Mouse (Mus musculus) midbrain, embryonic 16.5 days (tissue): Measurements from ENCODE around the gene Tmem131. TPM values are rescaled to one million over a fixed set of nuclear protein-coding genes. Genes with fewer than 3 reads are reported as not detected.

Experiments used
- ATAC-seq: fragments of 200-750 bp; cut with Nextera tagmentation; 2 replicates; pipeline ENCODE4 v1.8.0; 2017; ENCODE audit warnings: moderate TSS enrichment
- H3K27ac ChIP-seq: fragments of 300-500 bp; sonication (generic); 2 replicates; pipeline ENCODE4 v1.5.1; 2014; ENCODE audit warnings: mild to moderate bottlenecking, low read length, mixed read lengths
- H3K27me3 ChIP-seq: fragments of 300-500 bp; sonication (generic); 2 replicates; pipeline ENCODE4 v1.6.1; 2014; ENCODE audit warnings: low read depth, low read length, mixed read lengths; ENCODE audit not compliant: control insufficient read depth, insufficient read depth
- H3K36me3 ChIP-seq: fragments of 300-500 bp; sonication (generic); 2 replicates; pipeline ENCODE4 v1.6.1; 2014; ENCODE audit warnings: mild to moderate bottlenecking, low read length, moderate library complexity, mixed read lengths; ENCODE audit not compliant: control insufficient read depth, insufficient read depth
- H3K4me1 ChIP-seq: fragments of 300-500 bp; sonication (generic); 2 replicates; pipeline ENCODE4 v1.6.1; 2014; ENCODE audit warnings: mild to moderate bottlenecking, low read length, mixed read lengths; ENCODE audit not compliant: control insufficient read depth, insufficient read depth
- H3K4me2 ChIP-seq: fragments of 300-500 bp; sonication (generic); 2 replicates; pipeline ENCODE4 v1.6.1; 2014; ENCODE audit warnings: mild to moderate bottlenecking, low read length, mixed read lengths
- H3K4me3 ChIP-seq: fragments of 300-500 bp; sonication (generic); 2 replicates; pipeline ENCODE4 v1.5.1; 2014; ENCODE audit warnings: low read depth, mild to moderate bottlenecking, low read length, moderate library complexity, mixed read lengths
- H3K9ac ChIP-seq: fragments of 300-500 bp; sonication (generic); 2 replicates; pipeline ENCODE4 v1.6.1; 2014; ENCODE audit warnings: low read depth, low read length, mixed read lengths
- H3K9me3 ChIP-seq: fragments of 300-500 bp; sonication (generic); replicated peaks from 2 replicates; pipeline ENCODE4 v1.6.1; 2014; ENCODE audit warnings: mild to moderate bottlenecking, low read length, mixed read lengths; ENCODE audit not compliant: control insufficient read depth, poor library complexity, severe bottlenecking
- WGBS: fragments of 180-500 bp; shearing (Covaris S2); extraction: QIAGEN DNeasy Blood & Tissue Kit; methylation state at CpG from one replicate; pipeline ENCODE4 v1.1.7; 2014; 5-methylcytosine and 5-hydroxymethylcytosine counted together
- polyA plus RNA-seq: library from polyadenylated mRNA; unstranded; fragments of >200 nt; fragmentation: Nextera tagmentation; extraction: Ambion mirVana; gene quantifications from 2 replicates; pipeline ENCODE4 v1.2.1, GENCODE M21; 2015

Gene Tmem131
- polyA plus RNA-seq, 1 experiment from 2014 or later = 14.0 TPM

GRCm38 (mm10) chr1:36785238-36785641, 158.2 kb downstream of the Tmem131 start:
- peak; percentile 83 for ATAC-seq
- H3K4me1 ChIP-seq = 0 out of 2 replicates have a peak, but pooled peaks cover 4% of the 10 kb centered on the region
- WGBS = 1% methylated on average over 16 of the region's 16 CpGs

GRCm38 (mm10) chr1:36784365-36785134, 158.9 kb downstream of the Tmem131 start:
- Histone ChIP-seq H3K27me3 (no peaks in the 10 kb centered on the region), H3K36me3 (no peaks in the 10 kb centered on the region), H3K4me3 (peak overlapping the region; percentile 45), H3K9me3 (no peaks in the 10 kb centered on the region), H3K27ac (peak overlapping the region; percentile 83), H3K9ac (peak overlapping the region; percentile 74), H3K4me2 (peak overlapping the region; percentile 83), H3K4me1 (0 out of 2 replicates have a peak, but pooled peaks cover 4% of the 10 kb centered on the region)
- ATAC-seq = peak; percentile 90
- 3% methylated on average over 20 of the region's 20 CpGs for WGBS

More at GRCm38 (mm10) chr1:36785238-36785641, 158.2 kb downstream of the Tmem131 start:
- Histone ChIP-seq H3K9me3 (no peaks in the 10 kb centered on the region), H3K4me2 (peak overlapping the region; percentile 83), H3K27ac (peak overlapping the region; percentile 83), H3K9ac (peak overlapping the region; percentile 74), H3K27me3 (no peaks in the 10 kb centered on the region), H3K36me3 (no peaks in the 10 kb centered on the region), H3K4me3 (peak overlapping the region; percentile 45)

DNA sequence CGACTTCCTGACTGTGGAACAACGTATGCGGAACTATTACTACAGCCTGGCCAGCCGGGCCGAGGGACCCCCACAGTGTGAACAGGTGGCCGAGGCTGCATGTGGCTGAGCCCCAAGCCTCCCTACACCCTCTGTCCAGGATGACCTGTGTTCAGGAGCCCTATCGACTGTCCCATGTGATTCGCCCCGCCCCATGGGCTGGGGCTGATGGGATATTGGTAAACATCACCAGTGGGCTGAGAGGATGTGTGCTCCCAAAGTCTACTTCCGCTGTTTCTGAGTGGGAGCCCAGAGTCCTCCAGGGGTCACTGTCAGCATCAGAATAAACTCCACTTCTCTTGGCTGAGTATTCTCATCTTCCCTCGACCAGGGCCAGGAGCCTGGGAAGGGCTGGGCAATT, 161.0 kb downstream of the Tmem131 start:
- Histone ChIP-seq H3K27me3 (no peaks in the 10 kb centered on the region), H3K4me1 (0 out of 2 replicates have a peak, but pooled peaks cover 4% of the 10 kb centered on the region), H3K4me2 (no peak overlapping the region), H3K27ac (no peak overlapping the region), H3K36me3 (no peaks in the 10 kb centered on the region), H3K9ac (no peak overlapping the region), H3K4me3 (no peak overlapping the region), H3K9me3 (no peaks in the 10 kb centered on the region)
- no peak for ATAC-seq
- 85% methylated on average over 11 of the region's 11 CpGs for WGBS

GRCm38 (mm10) chr1:36780793-36781192, 162.7 kb downstream of the Tmem131 start:
- no peak overlapping the region for H3K4me3 ChIP-seq
- no peaks in the 10 kb centered on the region for H3K27me3 ChIP-seq
- no peaks in the 10 kb centered on the region for H3K9me3 ChIP-seq
- 92% methylated on average over 13 of the region's 13 CpGs for WGBS
- H3K4me2 ChIP-seq = no peak overlapping the region
- no peak overlapping the region for H3K9ac ChIP-seq
- no peak overlapping the region for H3K27ac ChIP-seq
- no peak for ATAC-seq
- H3K4me1 ChIP-seq = 0 out of 2 replicates have a peak, but pooled peaks cover 4% of the 10 kb centered on the region
- no peaks in the 10 kb centered on the region for H3K36me3 ChIP-seq

- WGBS = 87% methylated on average over 9 of the region's 9 CpGs
- no peak for ATAC-seq
- no peak overlapping the region for H3K27ac ChIP-seq
Observed at GRCm38 (mm10) chr1:36772198-36772934, 171.1 kb downstream of the Tmem131 start.

GRCm38 (mm10) chr1:36770998-36771397, 172.5 kb downstream of the Tmem131 start:
- 12% methylated on average over 27 of the region's 27 CpGs for WGBS
- Histone ChIP-seq H3K4me2 (peak overlapping the region; percentile 42), H3K27ac (no peak overlapping the region), H3K4me1 (no peaks in the 10 kb centered on the region), H3K9me3 (no peaks in the 10 kb centered on the region), H3K36me3 (no peaks in the 10 kb centered on the region), H3K9ac (no peak overlapping the region), H3K4me3 (peak overlapping the region; percentile 15; the same call in 1 of the 2 replicates), H3K27me3 (peaks cover 8% of the 10 kb centered on the region; the same call in 1 of the 2 replicates)
- ATAC-seq = no peak

More at GRCm38 (mm10) chr1:36772198-36772934, 171.1 kb downstream of the Tmem131 start:
- no peaks in the 10 kb centered on the region for H3K36me3 ChIP-seq
- no peak overlapping the region for H3K9ac ChIP-seq
- peaks cover 8% of the 10 kb centered on the region; the same call in 1 of the 2 replicates for H3K27me3 ChIP-seq
- no peaks in the 10 kb centered on the region for H3K4me1 ChIP-seq
- H3K9me3 ChIP-seq = no peaks in the 10 kb centered on the region
- no peak overlapping the region for H3K4me2 ChIP-seq
- no peak overlapping the region for H3K4me3 ChIP-seq

DNA sequence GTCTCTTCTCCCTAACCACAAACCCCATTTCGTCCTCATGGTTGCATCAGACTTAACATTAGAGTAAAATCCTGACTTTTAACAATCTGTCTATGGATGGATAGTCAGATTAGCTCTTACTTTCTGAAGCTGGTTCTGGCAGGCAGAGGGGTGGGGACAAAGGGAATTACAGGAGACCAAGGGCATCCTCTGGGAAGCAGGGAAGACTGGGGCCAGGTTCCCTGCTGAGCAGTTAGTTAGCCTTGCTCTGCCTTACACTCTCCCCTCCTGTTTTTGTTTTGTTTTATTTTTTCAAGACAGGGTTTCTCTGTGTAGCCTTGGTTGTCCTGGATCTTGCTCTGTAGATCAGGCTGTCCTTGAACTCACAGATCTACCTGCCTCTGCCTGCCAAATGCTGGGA, 173.5 kb downstream of the Tmem131 start:
- H3K4me3 ChIP-seq = no peak overlapping the region
- H3K36me3 ChIP-seq = no peaks in the 10 kb centered on the region
- H3K27ac ChIP-seq = no peak overlapping the region
- H3K27me3 ChIP-seq = peaks cover 8% of the 10 kb centered on the region; the same call in 1 of the 2 replicates
- H3K4me1 ChIP-seq = no peaks in the 10 kb centered on the region
- H3K4me2 ChIP-seq = no peak overlapping the region
- no peak for ATAC-seq
- WGBS = 83% methylated on average over 1 of the region's 1 CpGs
- no peaks in the 10 kb centered on the region for H3K9me3 ChIP-seq
- no peak overlapping the region for H3K9ac ChIP-seq

DNA sequence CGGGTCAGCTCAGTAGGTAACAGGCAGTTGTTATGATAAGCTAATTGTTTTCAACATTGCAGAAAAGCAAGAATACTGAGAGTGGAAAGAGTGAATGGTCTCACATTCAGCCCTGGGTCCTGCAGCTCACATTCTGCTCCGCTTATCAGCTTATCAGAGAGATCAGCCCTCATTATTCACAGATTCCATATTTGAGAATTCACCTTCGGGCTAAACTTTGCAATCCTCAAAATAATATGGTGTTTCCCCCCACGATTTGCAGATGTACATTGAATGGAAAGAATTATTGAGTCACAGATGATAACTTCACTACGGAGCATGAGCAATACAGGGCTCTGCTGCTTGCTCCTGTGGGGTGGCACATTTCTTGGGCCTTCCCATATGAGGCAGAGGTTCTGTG, 174.7 kb downstream of the Tmem131 start:
- Histone ChIP-seq H3K4me2 (no peak overlapping the region), H3K27me3 (peaks cover 8% of the 10 kb centered on the region; the same call in 1 of the 2 replicates), H3K36me3 (no peaks in the 10 kb centered on the region), H3K27ac (no peak overlapping the region), H3K4me1 (no peaks in the 10 kb centered on the region), H3K4me3 (no peak overlapping the region), H3K9me3 (no peaks in the 10 kb centered on the region), H3K9ac (no peak overlapping the region)
- 73% methylated on average over 5 of the region's 5 CpGs for WGBS
- no peak for ATAC-seq

DNA sequence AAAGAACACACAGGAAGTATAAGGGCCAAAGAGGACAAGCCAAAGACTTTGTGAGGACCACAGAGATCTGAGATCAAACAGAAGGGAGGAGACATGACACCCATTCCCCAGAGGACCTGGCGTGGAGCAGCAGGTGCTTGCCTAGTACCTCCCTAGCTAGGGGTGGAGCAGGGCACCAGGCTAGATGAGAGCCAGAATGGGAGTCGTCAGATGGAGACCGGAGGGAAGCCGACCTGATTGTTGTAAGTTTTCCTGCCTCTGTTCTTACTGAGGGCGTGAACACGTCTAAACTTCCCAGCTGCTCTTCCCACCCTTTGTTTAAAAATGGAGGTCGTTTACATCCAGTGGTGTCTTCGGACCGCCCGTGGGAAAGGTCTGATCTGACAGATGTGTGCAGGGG, 176.1 kb downstream of the Tmem131 start:
- 55% methylated on average over 10 of the region's 10 CpGs for WGBS
- no peaks in the 10 kb centered on the region for H3K36me3 ChIP-seq
- H3K4me1 ChIP-seq = no peaks in the 10 kb centered on the region
- no peak overlapping the region for H3K27ac ChIP-seq
- H3K27me3 ChIP-seq = peaks cover 8% of the 10 kb centered on the region; the same call in 1 of the 2 replicates
- no peak overlapping the region for H3K4me3 ChIP-seq
- no peak for ATAC-seq
- no peak overlapping the region for H3K4me2 ChIP-seq
- H3K9ac ChIP-seq = no peak overlapping the region
- no peaks in the 10 kb centered on the region for H3K9me3 ChIP-seq
